Mouse (Mus musculus): ENCODE results near the gene Hivep2. TPM values are rescaled to one million over a fixed set of nuclear protein-coding genes. Genes with fewer than 3 reads are reported as not detected.

Hivep2 gene
- total RNA-seq, 2 experiments from 2014 or later: 181 to 200 TPM

DNA sequence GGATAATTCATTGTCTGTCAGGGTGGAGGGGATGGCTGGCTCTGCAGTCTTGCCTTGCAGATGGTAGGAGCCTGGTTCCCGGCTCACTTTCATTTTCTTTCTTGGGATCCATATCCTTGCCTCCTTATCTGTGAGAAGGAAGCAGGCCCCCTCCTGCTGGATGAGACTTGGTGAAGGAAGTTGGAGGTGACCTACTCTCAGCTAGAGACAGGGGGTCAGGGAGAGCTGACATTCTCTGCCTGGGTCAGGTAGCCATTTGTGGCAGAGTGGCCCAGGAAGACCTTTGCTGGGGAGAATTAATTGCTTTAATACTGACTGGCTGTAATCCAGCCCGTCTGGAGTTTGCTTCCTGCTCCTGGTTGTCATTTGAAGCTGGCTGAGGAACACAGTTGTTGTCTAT lies 81.8 kb downstream of the Hivep2 start:
- no peak for DNase-seq (ENCODE audit: low spot score in 2 of 2)

DNA sequence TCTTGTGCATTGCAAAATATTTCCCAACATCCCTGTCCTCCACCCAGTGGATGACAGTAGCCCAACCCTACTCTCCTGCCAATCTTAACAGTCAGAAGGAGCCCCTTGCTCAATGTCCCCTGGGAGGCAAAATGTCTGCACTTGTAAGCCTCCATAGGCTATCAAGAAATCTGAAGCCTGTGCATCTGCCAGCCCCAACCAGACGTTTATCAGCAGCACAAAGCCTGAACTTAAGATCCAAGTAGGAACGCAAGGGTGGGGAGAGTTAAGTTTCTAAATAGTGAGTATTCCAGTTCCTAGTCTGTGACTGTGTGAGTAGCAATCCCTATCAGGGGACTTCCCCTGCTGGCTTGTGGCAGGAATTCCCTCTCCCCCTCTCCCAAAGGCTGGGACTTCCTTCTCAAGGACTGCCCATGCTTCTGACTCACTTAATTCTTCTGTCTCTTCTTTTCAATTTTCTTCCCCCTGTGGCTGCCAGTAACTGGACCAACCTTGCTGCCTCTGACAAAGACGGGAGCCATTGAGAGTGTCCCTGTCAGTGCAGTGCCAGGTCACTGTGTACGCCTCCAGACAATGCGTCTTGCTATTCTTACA lies 82.5 kb downstream of the Hivep2 start:
- DNase-seq (ENCODE audit: low spot score in 2 of 2): no peak

DNA sequence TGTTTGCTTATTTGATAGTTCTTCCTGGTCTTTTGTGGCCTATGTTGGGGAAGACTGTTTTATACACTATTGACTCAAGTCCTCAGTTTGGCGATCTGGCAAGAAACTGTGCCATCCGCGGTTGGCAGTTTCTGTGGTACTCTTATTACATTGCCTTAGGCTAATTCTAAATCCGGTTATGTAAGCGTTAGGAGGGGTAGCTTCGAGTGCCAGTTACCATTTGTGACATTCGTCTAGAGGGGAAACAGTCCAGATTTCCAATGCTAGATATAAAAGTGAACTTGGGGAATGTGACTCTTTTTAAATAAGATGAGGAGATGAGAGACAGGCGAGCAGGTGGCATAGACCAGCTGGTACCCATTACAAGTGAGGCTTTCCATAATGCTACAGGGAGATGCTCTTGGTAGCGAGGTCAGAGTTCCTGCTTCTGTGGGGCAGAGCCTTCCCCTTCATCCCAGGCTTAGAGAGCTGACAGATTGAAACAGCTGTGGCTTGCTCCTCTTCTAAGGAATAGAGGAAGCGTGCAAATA lies 83.1 kb downstream of the Hivep2 start:
- DNase-seq (ENCODE audit: low spot score in 2 of 2): peak in 1 of 2 experiments; percentile 71

DNA sequence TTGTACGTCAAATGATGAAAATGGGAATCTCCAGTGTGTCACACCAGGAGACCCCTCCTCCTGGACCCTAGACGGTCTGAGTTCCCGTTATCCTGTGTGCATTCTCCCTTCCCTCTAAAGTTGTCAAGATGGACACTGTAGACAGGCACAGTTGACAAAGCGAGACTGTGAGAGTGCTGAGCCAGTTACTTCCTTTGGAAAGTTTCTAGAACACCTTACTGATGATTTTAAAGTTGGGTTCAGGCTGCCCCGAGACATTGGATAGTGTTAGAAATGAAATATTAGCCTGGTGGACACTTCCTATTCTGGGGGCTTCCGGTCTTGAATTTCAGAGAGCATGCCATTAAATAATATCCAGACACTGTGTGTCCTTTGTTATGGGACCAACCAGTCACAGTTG lies 83.8 kb downstream of the Hivep2 start:
- no peak for DNase-seq (ENCODE audit: low spot score in 2 of 2)

DNA sequence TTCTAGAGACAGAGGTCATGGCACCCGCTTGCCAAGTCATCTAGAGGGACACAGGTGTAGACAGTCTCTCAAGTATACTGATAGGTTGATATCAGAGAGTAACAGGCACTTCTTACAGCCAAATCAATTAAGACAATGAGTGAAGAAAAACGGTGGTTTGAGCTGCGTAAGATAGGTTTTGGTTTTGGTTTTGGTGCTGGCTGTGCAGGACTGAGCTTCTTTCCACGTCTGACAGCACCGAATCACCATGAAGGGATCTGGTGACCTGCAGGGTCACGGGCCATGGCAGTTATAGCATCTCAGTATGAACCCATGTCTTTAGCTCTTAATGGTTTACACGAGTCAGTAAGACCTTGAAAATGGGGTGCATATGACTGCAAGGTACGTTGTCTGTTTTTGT lies 84.7 kb downstream of the Hivep2 start:
- no peak for DNase-seq (ENCODE audit: low spot score in 2 of 2)

DNA sequence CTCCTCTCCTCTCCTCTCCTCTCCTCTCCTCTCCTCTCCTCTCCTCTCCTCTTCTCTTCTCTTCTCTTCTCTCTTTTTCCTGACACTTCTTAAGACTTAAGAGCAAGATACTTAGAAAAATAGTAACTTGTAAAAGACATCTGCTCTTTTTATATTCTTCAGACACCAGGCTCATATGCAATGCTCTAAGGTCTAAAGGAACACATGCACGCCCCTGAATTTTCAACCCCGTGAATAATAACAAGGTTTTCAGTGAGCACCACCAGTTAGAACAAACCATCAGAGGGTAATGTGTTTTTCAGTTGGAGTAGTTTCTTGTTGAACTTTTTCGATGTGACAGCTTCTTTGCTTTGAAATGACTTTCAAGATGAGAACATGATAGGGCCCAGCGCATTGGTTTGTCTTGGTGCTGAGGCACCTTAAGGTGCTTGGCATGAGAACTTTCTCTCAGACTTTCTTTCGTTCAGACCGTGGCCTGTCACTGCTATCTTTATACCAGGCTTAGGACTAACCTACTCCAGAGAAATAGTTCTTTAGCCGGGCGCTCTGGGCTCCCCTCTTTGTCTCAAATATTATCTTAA lies 86.3 kb downstream of the Hivep2 start:
- DNase-seq (ENCODE audit: low spot score in 2 of 2): no peak

DNA sequence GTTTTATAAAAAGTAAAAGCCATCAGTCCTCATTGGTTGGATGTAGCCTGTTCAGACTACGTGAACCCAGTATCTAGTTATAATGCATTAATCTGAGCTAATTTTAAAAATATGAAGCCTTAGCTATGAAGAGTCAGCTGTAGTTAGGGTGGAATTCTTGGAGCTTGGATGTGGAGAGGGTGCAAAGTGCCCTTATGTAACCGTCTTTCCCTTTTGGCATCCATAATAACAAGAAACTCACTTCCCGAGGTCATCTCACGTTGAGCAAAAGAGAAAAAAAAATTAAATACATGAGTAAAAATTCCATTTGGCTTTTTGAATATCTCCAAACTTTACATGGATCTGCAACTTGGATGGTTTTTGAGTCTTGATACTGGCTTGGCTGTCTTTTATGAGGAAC lies 89.0 kb downstream of the Hivep2 start:
- DNase-seq (ENCODE audit: low spot score in 2 of 2): no peak

DNA sequence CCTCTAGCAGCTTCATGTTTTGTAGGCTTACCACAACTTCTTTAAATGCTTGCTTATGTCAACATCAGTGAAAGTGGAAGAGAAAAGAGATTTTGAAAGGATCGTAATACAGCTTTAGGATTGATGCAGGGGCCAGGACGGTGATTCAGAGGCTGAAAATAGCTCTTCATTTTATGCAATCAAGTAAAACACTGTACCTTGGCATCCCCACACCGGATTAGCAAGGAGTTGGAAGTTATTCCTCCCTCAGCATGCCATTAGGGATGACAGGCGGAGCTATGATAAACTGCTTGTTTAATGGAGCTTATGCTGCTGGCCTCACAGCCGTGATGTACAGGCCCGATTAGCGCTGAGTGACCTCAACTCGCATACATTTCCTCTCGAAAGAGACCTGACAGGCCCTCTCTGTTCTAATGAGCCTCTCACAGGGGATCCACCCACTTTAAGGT lies 89.7 kb downstream of the Hivep2 start:
- DNase-seq (ENCODE audit: low spot score in 2 of 2): no peak

DNA sequence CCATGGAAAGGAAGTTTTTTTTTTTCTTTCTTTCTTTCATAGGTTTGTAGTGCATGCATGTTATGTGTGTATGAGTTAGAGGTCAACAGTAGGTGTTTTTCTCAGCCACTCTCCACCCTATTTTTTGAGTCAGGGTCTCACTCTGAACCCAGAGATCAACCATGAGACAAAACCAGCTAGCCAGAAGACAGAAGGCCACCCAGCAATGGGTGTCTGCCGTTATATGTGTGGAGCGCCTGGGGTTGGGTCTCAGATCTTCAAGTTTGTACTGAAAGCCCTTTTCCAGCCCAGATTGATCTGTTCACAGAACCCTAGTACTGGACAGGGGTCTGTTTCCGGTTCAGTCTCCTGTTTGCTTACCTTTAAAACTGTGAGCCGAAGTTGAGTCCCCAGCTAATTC lies 90.2 kb downstream of the Hivep2 start:
- DNase-seq (ENCODE audit: low spot score in 2 of 2): no peak

DNA sequence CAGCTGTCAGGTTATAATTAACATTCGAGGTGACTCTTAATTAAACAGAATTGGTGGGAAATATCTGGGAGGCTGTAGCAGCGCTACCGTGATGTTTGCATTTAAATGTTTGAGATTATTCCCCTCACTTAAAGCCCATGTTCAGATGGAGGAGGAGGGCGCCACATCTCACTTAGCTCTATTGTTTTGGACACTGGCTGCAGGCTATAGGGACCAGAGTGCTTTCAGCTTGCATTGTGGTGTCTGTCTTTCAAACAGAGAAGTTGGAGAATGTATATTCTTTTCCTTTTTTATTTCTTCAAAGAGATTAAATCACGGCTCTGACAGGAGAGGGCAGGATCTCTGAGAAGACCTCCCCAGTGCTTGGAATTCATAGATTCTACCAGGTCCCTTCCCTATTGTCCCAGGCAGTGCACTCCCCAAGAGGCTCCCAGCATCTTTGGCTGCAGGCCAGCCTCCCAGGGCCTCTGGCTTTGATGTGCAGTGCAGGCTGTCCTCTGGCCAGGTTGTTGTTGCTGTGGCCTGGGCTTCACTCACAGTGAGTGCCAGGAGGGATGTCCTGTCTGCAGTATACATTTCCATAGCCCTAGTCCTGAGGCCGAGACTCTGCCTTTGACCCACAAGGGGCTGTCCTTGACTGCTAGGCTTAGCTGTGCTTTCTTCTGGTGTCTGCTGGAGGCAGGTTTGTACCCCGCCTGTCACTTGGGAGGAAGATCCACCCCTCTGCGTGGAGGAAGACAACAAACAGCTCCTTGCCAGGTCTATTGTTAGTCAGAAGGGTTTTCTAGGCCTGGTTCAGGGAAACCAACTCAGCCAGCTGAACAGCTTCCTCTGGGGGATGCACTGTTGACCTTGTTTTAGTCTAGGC lies 90.9 kb downstream of the Hivep2 start:
- no peak for DNase-seq (ENCODE audit: low spot score in 2 of 2)

DNA sequence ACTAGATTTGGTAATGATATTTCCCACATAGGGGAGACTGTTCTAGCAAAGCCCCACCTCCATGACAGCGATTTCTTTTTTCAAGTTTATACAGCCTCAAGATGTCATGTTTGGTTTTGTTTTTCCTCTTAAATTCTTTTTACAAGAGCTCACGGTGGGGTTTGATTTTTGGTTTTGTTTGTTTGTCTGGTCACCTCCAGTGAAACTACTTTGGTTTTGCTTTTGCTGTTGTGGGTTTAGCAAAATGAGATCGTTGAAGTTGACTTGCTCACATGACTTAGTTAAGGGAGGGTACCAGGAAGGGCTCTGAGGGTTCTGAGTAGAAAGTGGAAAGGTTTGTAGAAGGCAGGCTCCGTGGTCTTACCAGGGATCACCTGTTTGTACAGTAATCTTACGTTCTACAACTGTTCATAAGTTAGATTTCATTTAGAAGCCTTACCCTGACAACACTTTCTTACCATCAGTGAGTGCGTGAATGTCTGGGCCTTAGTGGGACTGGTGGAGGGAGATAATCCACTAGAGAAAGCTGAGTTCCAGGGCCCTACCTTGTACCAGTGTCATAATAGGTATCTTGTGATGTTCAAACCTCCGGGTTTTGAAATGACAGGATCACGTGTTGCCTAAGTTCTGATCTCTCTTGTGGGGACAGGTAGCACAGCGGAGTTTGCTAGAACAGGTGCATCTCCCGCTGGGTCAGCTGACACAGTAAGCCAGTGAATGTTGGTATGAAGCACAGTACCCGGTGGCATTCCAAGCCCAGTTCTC lies 92.1 kb downstream of the Hivep2 start:
- no peak for DNase-seq (ENCODE audit: low spot score in 2 of 2)

DNA sequence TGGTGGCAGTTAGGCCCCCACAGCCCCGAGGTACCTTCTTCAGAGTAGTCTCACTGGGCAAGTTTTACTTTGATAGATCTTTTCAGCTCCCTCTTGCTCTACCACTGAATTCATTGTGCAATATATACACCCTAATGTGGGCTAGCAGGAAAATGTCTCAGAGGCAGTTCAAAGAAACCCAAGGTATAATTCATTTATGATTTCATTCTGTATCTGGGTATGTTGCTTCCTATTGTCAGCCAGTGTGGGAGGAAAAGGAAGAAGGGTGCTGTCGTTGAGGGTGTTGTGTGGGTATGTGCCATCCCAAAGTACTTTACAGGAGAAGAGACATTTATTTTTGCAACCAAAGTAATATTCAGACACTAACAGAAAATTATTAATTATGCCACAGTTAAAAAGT lies 92.9 kb downstream of the Hivep2 start:
- DNase-seq (ENCODE audit: low spot score in 2 of 2): no peak

DNA sequence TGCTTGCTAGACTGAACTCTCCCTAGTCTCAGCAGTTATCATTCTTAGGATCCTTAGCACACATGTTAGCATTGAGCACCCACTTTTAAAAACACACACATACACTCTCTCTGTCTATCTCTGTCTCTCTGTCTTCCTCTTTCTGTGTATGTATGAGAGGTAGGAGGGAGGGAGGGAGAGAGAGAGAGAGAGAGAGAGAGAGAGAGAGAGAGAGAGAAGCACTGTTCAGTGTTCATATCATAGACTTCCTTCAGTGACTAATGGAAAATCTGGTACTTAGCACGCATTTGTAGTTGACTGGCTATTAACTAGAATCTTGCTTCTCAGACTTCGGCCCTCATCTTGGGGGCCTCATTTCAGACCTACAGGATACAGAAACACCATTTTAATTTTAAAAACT lies 93.7 kb downstream of the Hivep2 start:
- no peak for DNase-seq (ENCODE audit: low spot score in 2 of 2)

DNA sequence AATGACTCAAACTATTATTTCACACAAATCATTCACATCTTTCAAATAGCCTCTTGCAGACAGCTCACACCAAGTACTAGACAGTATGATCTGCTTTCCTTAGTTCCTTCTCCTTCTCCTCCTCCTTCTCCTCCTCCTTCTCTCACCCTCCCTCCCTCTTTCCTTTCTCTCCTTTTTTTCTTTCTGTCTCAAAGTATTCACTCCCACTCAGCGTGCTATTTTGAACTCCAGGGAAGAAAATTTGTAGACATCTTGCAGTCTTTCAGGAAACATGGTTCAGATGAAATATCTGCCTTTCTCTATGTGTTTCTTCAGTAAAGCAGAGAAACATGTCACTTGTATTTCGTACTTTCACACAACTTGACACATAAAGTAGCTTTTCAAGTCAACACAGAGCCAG lies 94.4 kb downstream of the Hivep2 start:
- DNase-seq (ENCODE audit: low spot score in 2 of 2): no peak

DNA sequence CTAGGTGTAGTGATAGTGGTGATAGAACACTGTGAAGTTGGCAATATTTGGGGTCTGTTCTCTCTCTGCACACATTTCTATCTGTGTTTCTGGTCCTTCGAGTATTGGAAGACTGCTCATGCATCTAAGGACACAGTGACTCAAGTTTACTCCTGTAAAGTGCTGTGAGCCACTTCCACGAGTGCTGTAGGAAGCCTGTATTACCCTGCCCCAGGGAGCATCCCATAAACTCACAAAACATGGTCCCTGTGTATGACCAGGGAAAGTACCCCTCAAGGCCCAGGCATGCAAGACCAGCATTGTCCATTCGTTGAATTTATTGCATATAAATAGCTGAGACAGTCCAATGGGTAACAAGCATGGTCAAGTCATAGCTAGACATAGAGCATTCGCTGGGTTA lies 97.4 kb downstream of the Hivep2 start:
- no peak for DNase-seq (ENCODE audit: low spot score in 2 of 2)

DNA sequence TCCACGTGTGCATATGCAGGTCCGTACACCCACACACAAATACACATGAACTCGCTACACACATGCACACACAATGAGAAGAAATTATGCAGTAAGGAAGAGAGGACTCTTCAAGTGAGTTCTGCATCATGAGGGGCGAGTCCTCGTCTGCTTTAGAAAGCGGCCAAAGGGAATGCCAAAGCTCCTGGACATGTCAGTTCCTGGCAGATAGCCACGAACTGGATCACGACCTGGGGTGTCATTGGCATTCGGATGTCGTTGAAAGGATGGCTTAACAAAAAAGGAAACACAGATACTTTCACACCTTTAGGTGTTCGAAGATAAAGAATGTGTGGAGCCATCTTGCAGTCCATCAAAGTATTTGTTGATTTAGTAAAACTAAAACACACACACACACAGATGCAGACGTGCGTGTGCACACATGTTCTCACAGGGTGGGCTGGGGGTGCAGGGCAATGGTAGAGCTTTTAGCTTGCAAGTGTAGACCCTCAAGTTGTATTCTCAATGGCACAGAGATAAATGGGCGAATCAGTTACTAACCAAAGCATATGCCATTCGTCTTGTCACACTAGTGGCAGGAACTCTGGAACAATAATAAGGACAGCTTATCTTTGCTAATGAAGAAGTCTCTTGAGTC lies 99.0 kb downstream of the Hivep2 start:
- DNase-seq (ENCODE audit: low spot score in 2 of 2): no peak

DNA sequence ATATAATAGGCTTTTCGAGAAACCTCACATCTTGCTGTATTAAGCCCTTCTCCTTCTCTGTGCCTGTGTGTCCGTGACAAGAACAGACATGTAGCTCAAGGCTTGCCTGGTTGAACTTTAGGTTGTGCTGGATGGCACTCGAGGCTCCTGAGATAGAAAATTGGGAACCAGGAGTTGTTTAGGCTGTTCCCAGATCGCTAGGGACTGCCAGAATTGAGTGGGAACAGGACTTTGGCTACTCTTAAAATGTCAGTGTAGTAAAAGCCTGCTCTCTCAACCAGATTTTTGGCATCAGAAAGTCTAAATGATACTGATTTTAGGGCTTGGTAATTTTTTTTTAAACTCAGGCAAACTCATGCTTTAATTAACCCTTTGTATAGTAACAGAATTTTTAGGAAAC lies 101.9 kb downstream of the Hivep2 start:
- DNase-seq (ENCODE audit: low spot score in 2 of 2): peak in 1 of 2 experiments; percentile 57

DNA sequence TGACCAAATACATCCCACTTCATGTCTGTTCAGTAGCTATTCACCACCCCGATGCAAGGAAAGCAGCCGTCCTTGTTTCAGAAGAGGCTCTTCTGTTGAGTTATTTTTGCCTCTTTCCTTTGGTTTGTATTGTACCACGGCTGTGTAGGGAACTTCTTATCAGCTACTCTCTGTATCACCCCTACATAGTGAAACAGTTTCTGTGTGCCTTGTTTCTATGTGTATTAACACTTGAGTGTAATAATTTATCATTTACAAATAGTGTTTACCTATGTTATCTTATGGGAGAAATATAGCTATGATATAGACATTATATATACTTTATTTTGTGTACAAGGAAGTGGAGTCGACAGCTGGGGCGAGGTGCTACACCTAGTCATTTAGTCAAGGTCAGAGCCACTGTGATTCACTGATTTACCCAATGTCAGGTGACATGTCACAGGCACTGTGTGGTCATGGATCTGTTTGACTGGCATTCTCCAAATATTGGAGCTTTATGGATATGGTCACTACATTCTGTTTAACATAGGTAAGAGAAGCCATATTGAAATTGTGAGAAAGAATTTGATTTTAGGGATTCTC lies 104.7 kb downstream of the Hivep2 start:
- DNase-seq (ENCODE audit: low spot score in 2 of 2): no peak

DNA sequence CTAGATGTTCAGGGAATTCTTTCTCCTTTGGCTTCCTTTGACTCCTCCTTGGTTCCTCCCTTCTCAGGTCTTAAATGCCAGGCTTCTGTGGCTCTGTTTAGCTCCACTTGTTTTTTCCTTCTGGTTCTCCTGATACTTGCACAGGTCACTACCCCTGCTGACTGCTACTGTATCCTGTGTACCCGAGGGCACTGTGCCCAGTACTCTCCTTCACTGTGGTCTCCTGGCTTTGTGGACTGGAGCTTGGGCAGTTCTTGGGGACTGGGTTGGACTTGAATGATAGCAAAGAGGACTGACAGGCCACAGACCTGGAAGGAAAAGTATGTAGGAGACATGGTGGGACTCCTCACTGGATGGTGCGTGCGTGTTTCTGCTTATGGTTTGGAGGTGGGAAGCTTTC lies 106.6 kb downstream of the Hivep2 start:
- no peak for DNase-seq (ENCODE audit: low spot score in 2 of 2)

DNA sequence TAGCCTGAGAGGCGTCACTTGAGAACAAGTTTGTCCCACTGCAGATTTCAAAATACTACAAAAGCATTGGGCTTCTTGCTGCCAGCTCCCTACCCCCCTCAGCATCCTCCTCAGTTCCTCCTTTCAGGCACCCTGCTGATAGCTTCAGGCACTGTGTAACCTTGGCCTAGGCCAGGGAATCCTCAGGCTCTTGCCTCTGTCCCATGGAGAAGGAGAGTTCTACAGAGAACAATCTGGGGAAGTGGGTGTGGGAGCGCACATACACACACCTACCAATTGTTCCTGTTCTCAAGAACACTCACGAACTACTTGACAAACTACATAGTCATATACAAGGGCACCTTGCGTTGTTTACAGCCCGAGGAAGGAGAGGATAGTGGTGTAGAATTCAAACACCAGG lies 109.9 kb downstream of the Hivep2 start:
- DNase-seq (ENCODE audit: low spot score in 2 of 2): no peak

DNA sequence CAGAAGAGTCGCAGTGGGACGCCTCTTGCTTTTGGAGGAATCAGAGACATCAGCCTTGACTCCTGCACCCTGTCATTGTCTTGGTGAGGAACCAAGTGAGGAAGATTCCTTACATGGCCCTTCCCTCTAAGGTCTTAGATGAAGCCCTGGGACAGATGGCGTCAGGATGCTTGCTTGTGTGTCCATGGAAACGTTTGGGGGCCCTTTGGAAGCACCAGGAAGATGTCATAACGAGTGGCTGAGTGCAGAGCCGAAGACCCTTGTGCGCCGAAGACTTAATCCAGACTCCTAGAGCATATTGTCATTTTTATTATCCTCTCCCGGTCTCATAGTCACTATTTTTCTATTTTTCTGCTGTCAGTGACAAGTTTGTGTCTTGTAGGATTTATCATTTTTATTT lies 111.0 kb downstream of the Hivep2 start:
- DNase-seq (ENCODE audit: low spot score in 2 of 2): no peak

All from layer of hippocampus, adult 18-20 months (tissue).